Mouse (Mus musculus) neural tube, embryonic 11.5 days (tissue): ENCODE data around the gene Myoz2. TPM values are rescaled to one million over a fixed set of nuclear protein-coding genes. Genes with fewer than 3 reads are reported as not detected.

Source experiments
- ATAC-seq: fragments of 200-750 bp; cut with Nextera tagmentation; 2 replicates; pipeline ENCODE4 v1.8.0; 2017; ENCODE audit warnings: moderate number of reproducible peaks, mild to moderate bottlenecking, moderate TSS enrichment, moderate library complexity; ENCODE audit not compliant: insufficient read depth, low FRiP score, low TSS enrichment
- DNase-seq: peaks from one replicate; pipeline ENCODE4 v3.0.0-alpha.2; 2015; ENCODE audit warnings: low spot score
- H3K27ac ChIP-seq: fragments of 300-500 bp; sonication (generic); 2 replicates; pipeline ENCODE4 v1.5.1; 2014; ENCODE audit warnings: low read depth, mild to moderate bottlenecking, low read length
- H3K27me3 ChIP-seq: fragments of 300-500 bp; sonication (generic); 2 replicates; pipeline ENCODE4 v1.6.1; 2014; ENCODE audit warnings: mild to moderate bottlenecking, low read length, mixed read lengths; ENCODE audit not compliant: control insufficient read depth, insufficient read depth
- H3K36me3 ChIP-seq: fragments of 300-500 bp; sonication (generic); 2 replicates; pipeline ENCODE4 v1.6.1; 2014; ENCODE audit warnings: mild to moderate bottlenecking, low read length, moderate library complexity, mixed read lengths; ENCODE audit not compliant: control insufficient read depth, insufficient read depth
- H3K4me1 ChIP-seq: fragments of 300-500 bp; sonication (generic); 2 replicates; pipeline ENCODE4 v1.6.1; 2014; ENCODE audit warnings: low read length, mixed read lengths; ENCODE audit not compliant: control insufficient read depth, insufficient read depth
- H3K4me2 ChIP-seq: fragments of 300-500 bp; sonication (generic); 2 replicates; pipeline ENCODE4 v1.6.1; 2014; ENCODE audit warnings: low read depth, mild to moderate bottlenecking, moderate library complexity
- H3K4me3 ChIP-seq: fragments of 300-500 bp; sonication (generic); 2 replicates; pipeline ENCODE4 v1.5.1; 2014; ENCODE audit warnings: low read depth, low read length
- H3K9ac ChIP-seq: fragments of 300-500 bp; sonication (generic); 2 replicates; pipeline ENCODE4 v1.6.1; 2014; ENCODE audit warnings: mild to moderate bottlenecking, low read length
- H3K9me3 ChIP-seq: fragments of 300-500 bp; sonication (generic); 2 replicates; pipeline ENCODE4 v1.6.1; 2016; ENCODE audit warnings: low read length; ENCODE audit not compliant: control insufficient read depth
- WGBS: fragments of 180-500 bp; shearing (Covaris S2); extraction: QIAGEN DNeasy Blood & Tissue Kit; methylation state at CpG from one replicate; pipeline ENCODE4 v1.1.7; 2014; 5-methylcytosine and 5-hydroxymethylcytosine counted together
- microRNA-seq: library from miRNA; unstranded; fragments of <30 nt; microRNA quantifications from one replicate; pipeline ENCODE4, GENCODE M21; 2016
- polyA plus RNA-seq: library from polyadenylated mRNA; unstranded; fragments of >200 nt; fragmentation: Nextera tagmentation; extraction: Ambion mirVana; gene quantifications from 2 replicates; pipeline ENCODE4 v1.2.1, GENCODE M21; 2014

Myoz2 gene
- polyA plus RNA-seq, 1 experiment from 2014 or later = 4.0 TPM

- H3K36me3 ChIP-seq = no peaks in the 10 kb centered on the region
- H3K27me3 ChIP-seq = no peaks in the 10 kb centered on the region
- no peak overlapping the region for H3K4me3 ChIP-seq
- no peaks in the 10 kb centered on the region for H3K4me1 ChIP-seq
- H3K4me2 ChIP-seq = no peak overlapping the region
- no peak overlapping the region for H3K9ac ChIP-seq
- H3K27ac ChIP-seq = no peak overlapping the region
- 64% methylated on average over 3 of the region's 3 CpGs for WGBS
- no peaks in the 10 kb centered on the region for H3K9me3 ChIP-seq
- no peak for DNase-seq
- ATAC-seq = no peak
Observed at GRCm38 (mm10) chr3:122972126-122972822, 62.5 kb downstream of the Myoz2 start.

GRCm38 (mm10) chr3:122968391-122968790 lies 66.4 kb downstream of the Myoz2 start:
- no peak overlapping the region for H3K4me2 ChIP-seq
- no peaks in the 10 kb centered on the region for H3K9me3 ChIP-seq
- no peak overlapping the region for H3K4me3 ChIP-seq
- DNase-seq (no peak), ATAC-seq (no peak)
- H3K36me3 ChIP-seq = no peaks in the 10 kb centered on the region
- no peaks in the 10 kb centered on the region for H3K27me3 ChIP-seq
- no peak overlapping the region for H3K9ac ChIP-seq
- H3K4me1 ChIP-seq = no peaks in the 10 kb centered on the region
- no peak overlapping the region for H3K27ac ChIP-seq
- WGBS = 90% methylated on average over 9 of the region's 9 CpGs

- no peak overlapping the region for H3K4me2 ChIP-seq
- no peaks in the 10 kb centered on the region for H3K9me3 ChIP-seq
- ATAC-seq (no peak), DNase-seq (no peak)
- WGBS = 92% methylated on average over 5 of the region's 5 CpGs
- H3K27ac ChIP-seq = no peak overlapping the region
- H3K4me3 ChIP-seq = no peak overlapping the region
- no peak overlapping the region for H3K9ac ChIP-seq
- H3K4me1 ChIP-seq = no peaks in the 10 kb centered on the region
- H3K36me3 ChIP-seq = no peaks in the 10 kb centered on the region
- H3K27me3 ChIP-seq = no peaks in the 10 kb centered on the region
Observed at GRCm38 (mm10) chr3:122964301-122964700, 70.5 kb downstream of the Myoz2 start.

Small RNA genes lying within 50 kb of the gene (microRNA-seq; reads per million reads assigned to microRNA genes)
- not detected for gene Gm22066

Other genes with a start within 250 kb of the Myoz2 start
- gene Fabp2, start 139.9 kb downstream of the Myoz2 start, polyA plus RNA-seq = not detected in 2 replicates
- not detected in 2 replicates for gene Gm10959, start 115.7 kb downstream of the Myoz2 start, polyA plus RNA-seq
- gene 1810037I17Rik, start 110.8 kb downstream of the Myoz2 start, polyA plus RNA-seq = 75.1 and 81.7 TPM in 2 replicates
- gene Usp53, start 50.5 kb downstream of the Myoz2 start, polyA plus RNA-seq = 4.5 and 6.0 TPM in 2 replicates
- gene Synpo2, start 201.1 kb upstream of the Myoz2 start, polyA plus RNA-seq = 2.2 and 3.0 TPM in 2 replicates
- gene Sec24d, start 232.4 kb upstream of the Myoz2 start, polyA plus RNA-seq = 26.1 and 28.6 TPM in 2 replicates